Mouse (Mus musculus): ENCODE data around the gene Ceacam10.

DNA sequence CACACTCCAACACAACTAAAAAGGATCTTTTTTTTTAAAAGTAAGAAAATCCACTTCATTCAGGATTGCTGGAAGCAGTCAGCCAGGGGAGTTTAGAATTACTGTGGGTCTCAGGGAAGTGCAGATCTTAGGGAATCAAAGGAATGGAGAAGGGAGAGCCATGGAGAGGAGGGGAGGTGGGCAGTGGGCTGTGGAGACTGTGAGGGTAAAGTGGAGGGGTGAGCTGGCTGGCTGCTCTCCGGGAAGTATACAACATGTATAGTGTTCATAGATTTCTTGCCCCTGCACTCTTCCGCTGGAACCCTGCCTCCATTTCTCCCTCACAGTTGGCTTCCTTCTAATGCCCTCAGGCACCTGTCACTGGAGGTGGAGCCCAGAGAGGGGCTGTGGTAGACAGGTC lies 25.4 kb upstream of the Ceacam10 start:
- TF ChIP-seq CTCF (IDR thresholded peaks at IDR 0.05; ENCODE audit: low read depth) (no peak), EP300 (optimal IDR thresholded peaks at IDR 0.05) (no peak)
